ENCODE assay signal across 8 mouse cellular contexts in the genomic region with DNA sequence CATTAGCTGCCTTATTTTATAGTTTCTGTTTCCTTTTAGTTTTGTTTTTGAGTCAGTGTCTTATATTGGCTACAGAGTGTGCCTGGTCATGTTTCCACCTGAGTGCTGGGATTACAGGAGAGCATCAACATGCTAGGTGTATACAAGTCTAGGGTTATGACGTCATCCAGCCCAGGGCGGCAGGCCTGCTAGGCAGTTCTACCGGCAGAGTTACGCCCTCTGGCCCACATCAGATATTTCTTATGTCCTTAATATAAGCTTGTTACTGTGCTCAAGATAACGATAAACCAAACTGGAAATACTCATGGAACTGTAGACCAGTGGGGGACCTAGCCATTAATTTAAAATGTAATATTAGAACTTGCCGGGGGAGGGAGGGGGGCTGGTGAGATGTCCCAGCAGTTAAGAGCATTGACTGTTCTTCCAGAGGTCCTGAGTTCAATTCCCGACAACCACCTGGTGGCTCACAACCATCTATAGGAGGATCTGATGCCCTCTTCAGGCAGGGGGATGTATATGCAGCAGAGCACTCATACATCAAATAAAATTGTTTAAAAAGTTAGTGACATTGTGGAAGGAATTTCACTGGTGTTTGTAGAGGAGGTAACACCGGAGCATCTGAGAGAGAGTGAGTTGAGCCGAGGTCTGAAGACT. TPM values are rescaled to one million over a fixed set of nuclear protein-coding genes. Genes with fewer than 3 reads are reported as not detected.
DNase-seq lines count a peak whose midpoint lies in the region; ATAC-seq and TF ChIP-seq lines count a peak whose summit lies in the region.

No protein-coding gene starts in this region.

- no peak overlapping the region for H3K27ac ChIP-seq in heart, postnatal 0 days (ENCODE audit: low read depth)
- no peak overlapping the region for H3K27ac ChIP-seq in forebrain, postnatal 0 days (ENCODE audit: low read depth, low read length)
- H3K27ac ChIP-seq in macrophage: peak overlapping the region; percentile 76; the same call in 1 of the 2 replicates
- H3K27ac ChIP-seq in stomach, postnatal 0 days (replicated peaks): no peak overlapping the region; the same call in 1 of the 2 replicates

- peak overlapping the region; percentile 58 for H3K4me3 ChIP-seq in heart, postnatal 0 days (ENCODE audit: low read depth, low read length)
- peak overlapping the region; percentile 53; the same call in 1 of the 2 replicates for H3K4me3 ChIP-seq in forebrain, postnatal 0 days (ENCODE audit: low read depth, low read length)
- H3K4me3 ChIP-seq in macrophage (ENCODE audit: inconsistent target): peak overlapping the region; percentile 57
- H3K4me3 ChIP-seq in stomach, postnatal 0 days (ENCODE audit: low read depth, low read length): peak overlapping the region; percentile 66

- no peaks in the 10 kb centered on the region for H3K27me3 ChIP-seq in heart, postnatal 0 days (ENCODE audit: control insufficient read depth, insufficient read depth, low read length)
- no peaks in the 10 kb centered on the region for H3K27me3 ChIP-seq in forebrain, postnatal 0 days (ENCODE audit: insufficient read depth, low read length)
- no peaks in the 10 kb centered on the region for H3K27me3 ChIP-seq in stomach, postnatal 0 days (ENCODE audit: control insufficient read depth, insufficient read depth, low read length)

- 51% methylated on average over 9 of the region's 9 CpGs for WGBS in heart, postnatal 0 days
- WGBS in forebrain, postnatal 0 days: 59% methylated on average over 9 of the region's 9 CpGs
- WGBS in macrophage (ENCODE audit: missing documents): 36% methylated on average over 9 of the region's 9 CpGs
- WGBS in stomach, postnatal 0 days: 38% methylated on average over 9 of the region's 9 CpGs

- no peak for TF ChIP-seq EP300 in heart, postnatal 0 days (IDR thresholded peaks at IDR 0.05; ENCODE audit: low read depth)
- TF ChIP-seq EP300 in stomach, postnatal 0 days (optimal IDR thresholded peaks at IDR 0.05): no peak

- no peaks in the 10 kb centered on the region for H3K9me3 ChIP-seq in heart, postnatal 0 days (replicated peaks; ENCODE audit: control insufficient read depth, low read length)
- H3K9me3 ChIP-seq in forebrain, postnatal 0 days (ENCODE audit: low read length): no peaks in the 10 kb centered on the region
- no peaks in the 10 kb centered on the region for H3K9me3 ChIP-seq in stomach, postnatal 0 days (ENCODE audit: control insufficient read depth, low read length)

- H3K79me2 ChIP-seq in macrophage (ENCODE audit: inconsistent target): no peaks in the 10 kb centered on the region

- H3K4me1 ChIP-seq in heart, postnatal 0 days (ENCODE audit: control insufficient read depth, insufficient read depth): no peaks in the 10 kb centered on the region
- H3K4me1 ChIP-seq in forebrain, postnatal 0 days (ENCODE audit: insufficient read depth): no peaks in the 10 kb centered on the region
- H3K4me1 ChIP-seq in stomach, postnatal 0 days (replicated peaks; ENCODE audit: control insufficient read depth, insufficient read depth): no peaks in the 10 kb centered on the region

- H3K4me2 ChIP-seq in heart, postnatal 0 days (ENCODE audit: low read depth, low read length): peak overlapping the region; percentile 92
- peak overlapping the region; percentile 94; the same call in 1 of the 2 replicates for H3K4me2 ChIP-seq in forebrain, postnatal 0 days (ENCODE audit: low read depth)
- peak overlapping the region; percentile 88 for H3K4me2 ChIP-seq in stomach, postnatal 0 days (replicated peaks; ENCODE audit: low read depth)

- no peaks in the 10 kb centered on the region for H3K36me3 ChIP-seq in heart, postnatal 0 days (replicated peaks; ENCODE audit: control insufficient read depth, insufficient read depth, low read length)
- no peaks in the 10 kb centered on the region for H3K36me3 ChIP-seq in forebrain, postnatal 0 days (ENCODE audit: insufficient read depth)
- H3K36me3 ChIP-seq in macrophage (ENCODE audit: inconsistent target): no peaks in the 10 kb centered on the region
- H3K36me3 ChIP-seq in stomach, postnatal 0 days (ENCODE audit: control insufficient read depth, insufficient read depth, low read length): no peaks in the 10 kb centered on the region

- no peak for DNase-seq in heart, postnatal 0 days (ENCODE audit: low spot score)
- no peak for DNase-seq in heart, postnatal 36 days
- peak; percentile 81 for DNase-seq in ZHBTc4 (ENCODE audit: low read depth, low spot score)
- no peak for DNase-seq in forebrain, postnatal 0 days
- DNase-seq in stomach, postnatal 0 days (ENCODE audit: low spot score): no peak
- no peak for DNase-seq in adrenal gland, adult 18-20 months (ENCODE audit: low spot score in 2 of 2)
- DNase-seq in urinary bladder, postnatal 25 days (ENCODE audit: low spot score): no peak

- 0 out of 2 replicates have a peak overlapping the region, but pooled peaks have one; percentile 61 for H3K9ac ChIP-seq in heart, postnatal 0 days (replicated peaks; ENCODE audit: low read depth, low read length)
- H3K9ac ChIP-seq in forebrain, postnatal 0 days: no peak overlapping the region
- H3K9ac ChIP-seq in stomach, postnatal 0 days (ENCODE audit: low read length): no peak overlapping the region

- 0 out of 2 replicates have a peak, but pooled peaks have one; percentile 10 for TF ChIP-seq CTCF in heart, postnatal 0 days (IDR thresholded peaks at IDR 0.05; ENCODE audit: low read depth)
- peak; percentile 31 for TF ChIP-seq CTCF in forebrain, postnatal 0 days (IDR thresholded peaks at IDR 0.05; ENCODE audit: low read depth)
- peak; percentile 54 for TF ChIP-seq CTCF in stomach, postnatal 0 days (IDR thresholded peaks at IDR 0.05; ENCODE audit: low read depth)

- no peak for ATAC-seq in heart, postnatal 0 days (ENCODE audit: insufficient read depth, low read depth)
- no peak for ATAC-seq in forebrain, postnatal 0 days
- peak; percentile 62 for ATAC-seq in stomach, postnatal 0 days (ENCODE audit: low FRiP score, low TSS enrichment)

- intact Hi-C loops in heart, postnatal 36 days (cut with DNase I): loop anchor here (5.0 kb wide), 1 partner anchor 74 kb away; a partner anchor contains a TSS

RNA-seq across cellular contexts. Expression of a gene that starts 1.3 kb away (rescaled TPM):
- total RNA-seq in heart, postnatal 0 days (2014; rRNA removed; ENCODE audit: low replicate concordance): 6.1 and 13.5 TPM in 2 replicates
- 1.5 and 1.7 TPM in 2 replicates for polyA plus RNA-seq in heart, postnatal 0 days (2015; fragmentation: Nextera tagmentation; extraction: Ambion mirVana)
- total RNA-seq in heart, postnatal 36 days (2021): under 1 TPM; 0.16 to 0.53 TPM
- 1.9 and 2.1 TPM in 2 replicates for total RNA-seq in forebrain, postnatal 0 days (2014; rRNA removed)
- 1.2 and 1.4 TPM in 2 replicates for polyA plus RNA-seq in forebrain, postnatal 0 days (2015; fragmentation: Nextera tagmentation; extraction: Ambion mirVana)
- total RNA-seq in macrophage (2018; cell fraction: chromatin; rRNA removed): 1 to 10 TPM in 21 of 26 experiments, under 1 TPM in 5; 0.37 to 5.5 (median 2.0) TPM
- 1 to 10 TPM in 4 of 26 experiments, under 1 TPM in 22; 0.38 to 1.5 (median 0.72) TPM for total RNA-seq in macrophage (2018; cell fraction: cytosol; rRNA removed)
- total RNA-seq in macrophage (2018; cell fraction: nucleus; rRNA removed): 1 to 10 TPM in 15 of 26 experiments, under 1 TPM in 11; 0.34 to 7.0 (median 1.1) TPM
- 0.18 to 2.9 TPM (median 1.1 TPM) in 3 replicates for polyA plus RNA-seq in macrophage (2018)
- polyA plus RNA-seq in stomach, postnatal 0 days (2015; fragmentation: Nextera tagmentation; extraction: Ambion mirVana): 1.4 and 1.8 TPM in 2 replicates
- under 1 TPM; 0.27 to 0.29 TPM for total RNA-seq in adrenal gland, adult 18-20 months (2021)

RNA-seq across cellular contexts. Expression of a gene that starts 6.1 kb away (rescaled TPM):
- total RNA-seq in heart, postnatal 0 days (2014; rRNA removed; ENCODE audit: low replicate concordance): not detected in 2 replicates
- not detected in 2 replicates for polyA plus RNA-seq in heart, postnatal 0 days (2015; fragmentation: Nextera tagmentation; extraction: Ambion mirVana)
- not detected for total RNA-seq in heart, postnatal 36 days (2021)
- 46.2 and 54.9 TPM in 2 replicates for total RNA-seq in forebrain, postnatal 0 days (2014; rRNA removed)
- polyA plus RNA-seq in forebrain, postnatal 0 days (2015; fragmentation: Nextera tagmentation; extraction: Ambion mirVana): 41.0 and 52.3 TPM in 2 replicates
- total RNA-seq in macrophage (2018; cell fraction: chromatin; rRNA removed): not detected
- total RNA-seq in macrophage (2018; cell fraction: cytosol; rRNA removed): under 1 TPM in 5 of 26 experiments, not detected in 21; 0.06 to 0.24 (median 0.10) TPM
- under 1 TPM in 3 of 26 experiments, not detected in 23; 0.17 to 0.43 (median 0.27) TPM for total RNA-seq in macrophage (2018; cell fraction: nucleus; rRNA removed)
- polyA plus RNA-seq in macrophage (2018): not detected in 3 replicates
- polyA plus RNA-seq in stomach, postnatal 0 days (2015; fragmentation: Nextera tagmentation; extraction: Ambion mirVana): 0.16 and 0.28 TPM in 2 replicates
- not detected for total RNA-seq in adrenal gland, adult 18-20 months (2021)

Comparison
In these comparisons a context has a peak if more than half of its experiments do, and no peak if none do; other contexts are left out.
1. RNA of a gene that starts 6.1 kb away (total RNA-seq): 46.2 to 54.9 TPM in forebrain, postnatal 0 days; not detected in heart, postnatal 36 days, not detected in adrenal gland, adult 18-20 months and not detected in heart, postnatal 0 days; every median in the first group is over 10 times any median in the second.
2. Peak in every context shown above with its lines, with median percentiles within 50 percentile points of each other: H3K4me2 ChIP-seq, H3K4me3 ChIP-seq and CTCF ChIP-seq.